Mouse (Mus musculus): ENCODE results near the gene Olfr356.

- TF ChIP-seq CTCF (IDR thresholded peaks at IDR 0.05; ENCODE audit: control insufficient read depth, insufficient read depth, insufficient read length) (no peak), MAX (IDR thresholded peaks at IDR 0.05) (no peak), USF1 (IDR thresholded peaks at IDR 0.05; ENCODE audit: low read depth) (no peak), FOSL1 (IDR thresholded peaks at IDR 0.05; ENCODE audit: insufficient read depth, low read length, poor library complexity, severe bottlenecking) (no peak), CEBPB (IDR thresholded peaks at IDR 0.05; ENCODE audit: low read depth) (no peak), MYOD1 (IDR thresholded peaks at IDR 0.05; ENCODE audit: control insufficient read depth, insufficient read length, low read depth) (no peak), MYOG (IDR thresholded peaks at IDR 0.05; ENCODE audit: control insufficient read depth, extremely low read depth, insufficient read length) (no peak)
Observed at GRCm38 (mm10) chr2:36892836-36893235, 44.1 kb upstream of the Olfr356 start, which contains the start of gene Olfr353.

Data from C2C12 (cell line).